Mouse (Mus musculus): ENCODE results near the gene Thoc5.

Thoc5 gene

DNA sequence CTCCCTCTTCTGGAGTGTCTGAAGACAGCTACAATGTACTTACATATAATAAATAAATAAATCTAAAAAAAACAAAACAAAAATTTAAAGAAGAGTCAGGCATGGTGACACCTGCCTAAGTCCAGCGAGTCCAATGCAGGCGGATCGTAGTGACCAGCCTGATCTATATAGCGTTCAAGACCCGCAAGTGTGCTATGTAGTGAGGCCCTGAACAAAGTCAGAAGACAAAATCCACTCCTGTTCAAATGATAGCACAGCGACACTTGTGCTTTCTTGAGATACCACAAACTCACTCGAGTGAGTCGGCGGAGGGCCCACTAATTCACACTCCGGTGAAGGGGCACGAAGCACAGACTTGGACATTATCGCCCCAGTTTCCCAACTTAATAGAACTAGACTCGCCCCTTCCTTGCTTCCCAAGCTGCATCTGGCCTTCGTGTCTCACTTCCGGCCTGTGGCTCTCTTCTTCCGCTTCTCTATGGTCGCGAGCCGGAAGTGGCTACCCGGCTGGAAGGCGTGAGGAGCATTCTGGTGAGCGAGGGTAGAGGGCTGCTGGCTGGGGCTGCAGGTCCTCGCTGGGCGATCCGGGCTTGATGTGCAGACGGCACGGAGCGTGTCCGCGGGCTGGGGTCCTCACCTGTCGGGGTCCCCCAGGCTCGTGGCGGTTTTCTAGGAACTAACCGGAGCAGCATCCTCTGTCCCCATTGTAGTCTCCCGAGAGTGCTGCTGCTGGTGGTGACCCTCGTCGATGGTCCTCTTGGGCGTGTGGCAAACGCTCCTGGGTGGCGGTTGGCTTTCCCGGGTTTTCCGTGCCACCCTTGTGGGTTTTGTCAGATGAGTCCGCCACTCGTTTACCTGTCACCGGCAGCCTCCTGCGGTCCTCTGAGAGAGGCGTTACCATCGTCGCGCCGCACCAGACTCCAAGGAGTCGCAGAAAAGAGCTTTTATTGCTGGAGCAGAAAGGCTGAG is at the start of gene Thoc5:
Gene Thoc5, plus strand, starts transcription at position 473 of the 969 bp plus-strand sequence.
- DNase-seq (ENCODE audit: low read depth, low spot score): peak; percentile 72

DNA sequence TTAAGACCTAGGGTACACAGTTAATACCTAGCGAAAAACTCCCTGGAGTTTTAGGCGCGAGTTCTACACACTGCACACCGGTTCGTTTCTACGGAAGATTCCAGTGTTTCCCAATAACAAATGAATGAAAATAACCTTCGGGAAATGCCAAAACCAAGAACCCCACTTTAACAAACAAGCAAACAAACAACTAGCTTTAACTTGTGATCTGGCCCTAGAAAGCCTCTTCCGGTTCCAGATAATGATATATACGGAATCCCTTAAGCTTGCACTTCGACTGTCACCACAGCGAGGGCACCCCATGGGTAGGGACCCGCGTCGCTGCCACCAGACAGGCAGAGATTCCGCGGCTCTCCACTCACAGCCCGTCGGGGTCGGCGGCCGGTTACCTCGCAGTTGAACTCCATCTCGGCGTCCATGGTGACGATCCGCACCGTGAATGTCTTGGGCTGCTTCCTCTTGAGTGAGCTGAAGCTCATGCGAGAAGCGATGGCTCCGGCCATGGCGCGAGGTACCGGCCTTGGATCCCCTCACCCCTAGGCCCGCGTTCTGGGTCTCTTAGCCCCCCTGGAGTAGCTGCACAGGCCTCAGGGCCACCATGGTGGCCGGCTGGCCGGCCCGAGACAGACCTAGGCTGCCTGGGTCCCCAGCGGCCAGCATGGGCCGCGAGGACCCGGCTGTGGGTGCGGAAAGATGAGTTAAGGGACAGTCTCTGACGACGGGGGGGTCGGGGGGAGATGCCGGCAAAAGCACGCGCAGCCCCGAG is 46.5 kb upstream of the Thoc5 start:
- no peak for DNase-seq (ENCODE audit: low read depth, low spot score)

- peak; percentile 98 for DNase-seq (ENCODE audit: low read depth, low spot score)
Measured at GRCm38 (mm10) chr11:4849258-4849943, 45.7 kb upstream of the Thoc5 start, which contains the start of gene Nf2. TSS of gene Nf2 (minus strand) at chr11:4849536.

GRCm38 (mm10) chr11:4850404-4850803 is 44.7 kb upstream of the Thoc5 start:
- no peak for DNase-seq (ENCODE audit: low read depth, low spot score)

- no peak for DNase-seq (ENCODE audit: low read depth, low spot score)
Measured at GRCm38 (mm10) chr11:4853021-4853420, 42.1 kb upstream of the Thoc5 start.

GRCm38 (mm10) chr11:4854181-4854580 is 40.9 kb upstream of the Thoc5 start:
- DNase-seq (ENCODE audit: low read depth, low spot score): no peak

DNA sequence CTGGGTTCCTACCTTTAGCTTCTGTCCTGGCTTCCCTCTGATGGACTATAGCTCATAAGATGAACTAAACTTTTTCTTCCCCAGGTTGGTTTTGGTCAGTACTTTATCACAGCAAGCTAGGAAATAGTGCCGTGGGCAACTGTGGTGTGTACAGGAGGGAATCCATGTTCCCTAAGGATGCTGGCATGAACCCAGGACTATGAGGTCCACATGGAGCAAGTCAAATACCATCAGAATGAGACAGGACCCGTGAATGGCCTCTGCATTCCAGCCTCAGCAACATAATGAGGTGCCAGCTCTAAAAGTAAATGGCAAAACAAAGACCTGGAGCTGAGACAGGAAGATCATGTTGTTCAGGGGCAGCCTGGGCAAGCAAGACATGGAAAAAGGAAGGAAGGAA is 36.7 kb upstream of the Thoc5 start:
- DNase-seq (ENCODE audit: low read depth, low spot score): no peak

DNA sequence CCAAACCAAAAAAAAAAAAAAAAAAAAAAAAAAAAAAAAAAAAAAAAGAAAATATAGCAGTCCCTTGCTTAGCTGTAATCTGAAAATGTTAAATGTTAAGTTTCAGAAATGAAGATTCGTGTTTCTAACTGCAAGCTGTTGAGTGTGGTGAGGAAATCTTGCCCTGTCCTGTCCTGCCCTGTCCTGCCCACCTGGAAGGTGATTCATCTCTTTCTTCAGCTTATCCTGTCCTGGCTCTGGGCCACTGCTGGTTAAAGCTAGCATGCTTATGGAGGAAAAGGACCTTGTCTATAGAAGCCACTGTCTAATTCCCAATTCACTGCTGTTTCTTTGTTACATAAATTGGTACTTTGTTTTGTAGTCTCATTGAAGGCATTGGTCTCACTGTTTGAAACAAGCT is 34.1 kb upstream of the Thoc5 start:
- DNase-seq (ENCODE audit: low read depth, low spot score): no peak

- no peak for DNase-seq (ENCODE audit: low read depth, low spot score)
Measured at GRCm38 (mm10) chr11:4861816-4862604, 33.1 kb upstream of the Thoc5 start.

- DNase-seq (ENCODE audit: low read depth, low spot score): no peak
Measured at GRCm38 (mm10) chr11:4862730-4863129, 32.4 kb upstream of the Thoc5 start.

DNA sequence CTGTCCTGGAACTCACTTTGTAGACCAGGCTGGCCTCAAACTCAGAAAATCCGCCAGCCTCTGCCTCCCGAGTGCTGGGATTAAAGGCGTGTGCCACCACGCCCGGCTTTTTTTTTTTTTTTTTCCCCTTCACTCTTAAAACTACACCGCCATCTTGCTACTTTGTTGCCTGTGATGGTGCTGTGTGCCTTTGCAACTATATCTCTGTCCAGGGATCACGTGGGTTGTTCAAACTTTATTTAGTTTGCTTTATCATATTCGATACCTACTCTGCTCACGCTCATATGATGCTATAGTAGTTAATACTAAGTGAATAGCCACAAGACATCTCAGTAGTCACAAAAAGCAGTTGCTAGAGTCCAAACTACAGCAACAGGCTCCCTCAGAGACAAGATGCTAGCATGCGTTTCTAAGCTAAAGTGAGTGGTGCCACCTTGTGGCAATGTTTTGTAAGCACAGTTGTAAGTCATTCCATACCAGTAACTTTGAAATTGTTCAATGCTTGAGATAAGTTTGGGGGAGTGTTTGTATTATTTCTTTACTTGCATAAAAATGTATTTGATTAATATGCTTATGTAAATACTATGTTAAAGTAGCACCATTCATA is 29.4 kb upstream of the Thoc5 start:
- DNase-seq (ENCODE audit: low read depth, low spot score): peak; percentile 59

DNA sequence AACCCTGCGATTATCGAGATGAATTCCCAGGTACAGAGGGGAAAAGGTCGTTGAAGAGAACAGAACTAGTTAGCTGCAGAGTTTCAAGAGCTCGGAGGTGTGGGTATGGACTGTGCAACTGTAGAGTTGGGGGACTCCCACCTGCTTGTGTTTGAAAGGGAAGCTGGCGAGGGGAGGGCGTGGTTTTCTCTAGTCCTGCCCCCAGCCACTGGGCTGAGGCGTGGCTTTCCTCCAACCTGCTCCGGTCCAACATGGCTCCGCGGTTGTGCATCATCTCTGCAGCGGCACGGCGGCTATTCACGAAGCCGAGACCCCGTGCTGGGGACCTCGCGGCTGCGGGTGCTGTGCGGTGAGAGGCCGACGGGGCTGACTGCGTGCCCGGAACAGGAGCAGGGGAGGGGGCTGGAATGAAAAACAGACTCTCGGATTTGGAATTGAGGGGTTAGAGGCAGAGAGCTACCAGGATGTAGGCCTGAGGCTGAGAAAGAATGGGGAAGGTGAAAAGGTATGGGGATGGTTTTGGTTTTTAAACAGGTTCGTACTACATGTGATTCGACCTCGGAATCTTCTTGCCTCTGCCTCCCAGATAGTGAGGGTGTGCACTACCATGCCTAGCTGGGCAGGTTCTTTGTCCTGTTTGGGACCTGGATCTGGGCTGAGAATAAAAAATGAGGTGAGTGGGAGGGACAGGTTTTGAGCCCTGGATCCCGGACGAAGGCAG is 21.2 kb upstream of the Thoc5 start, which contains the start of gene Nipsnap1:
Gene Nipsnap1, plus strand, starts transcription at position 197 of the 721 bp plus-strand sequence.
- DNase-seq (ENCODE audit: low read depth, low spot score): no peak

- no peak for DNase-seq (ENCODE audit: low read depth, low spot score)
Measured at GRCm38 (mm10) chr11:4874551-4874950, 20.6 kb upstream of the Thoc5 start.

DNA sequence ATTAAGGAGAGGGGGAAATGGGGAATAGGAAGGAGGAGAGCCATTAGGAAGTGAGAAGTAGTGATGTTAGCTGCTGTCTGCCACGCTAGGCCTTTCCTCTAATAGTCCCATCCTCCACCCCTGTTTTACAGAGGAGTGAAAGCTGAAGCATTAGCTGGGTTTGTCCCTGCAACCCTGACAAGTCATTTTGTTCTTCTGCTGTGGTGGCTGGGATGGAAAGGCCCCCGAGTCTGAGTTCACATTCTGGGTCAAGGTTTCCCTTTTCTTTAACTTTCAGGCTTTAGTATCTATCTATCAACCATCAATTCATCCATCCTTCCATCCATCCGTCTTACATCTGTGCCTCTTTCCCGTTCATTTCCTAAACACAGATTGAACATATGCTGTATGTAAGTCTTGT is 14.0 kb upstream of the Thoc5 start:
- no peak for DNase-seq (ENCODE audit: low read depth, low spot score)

DNA sequence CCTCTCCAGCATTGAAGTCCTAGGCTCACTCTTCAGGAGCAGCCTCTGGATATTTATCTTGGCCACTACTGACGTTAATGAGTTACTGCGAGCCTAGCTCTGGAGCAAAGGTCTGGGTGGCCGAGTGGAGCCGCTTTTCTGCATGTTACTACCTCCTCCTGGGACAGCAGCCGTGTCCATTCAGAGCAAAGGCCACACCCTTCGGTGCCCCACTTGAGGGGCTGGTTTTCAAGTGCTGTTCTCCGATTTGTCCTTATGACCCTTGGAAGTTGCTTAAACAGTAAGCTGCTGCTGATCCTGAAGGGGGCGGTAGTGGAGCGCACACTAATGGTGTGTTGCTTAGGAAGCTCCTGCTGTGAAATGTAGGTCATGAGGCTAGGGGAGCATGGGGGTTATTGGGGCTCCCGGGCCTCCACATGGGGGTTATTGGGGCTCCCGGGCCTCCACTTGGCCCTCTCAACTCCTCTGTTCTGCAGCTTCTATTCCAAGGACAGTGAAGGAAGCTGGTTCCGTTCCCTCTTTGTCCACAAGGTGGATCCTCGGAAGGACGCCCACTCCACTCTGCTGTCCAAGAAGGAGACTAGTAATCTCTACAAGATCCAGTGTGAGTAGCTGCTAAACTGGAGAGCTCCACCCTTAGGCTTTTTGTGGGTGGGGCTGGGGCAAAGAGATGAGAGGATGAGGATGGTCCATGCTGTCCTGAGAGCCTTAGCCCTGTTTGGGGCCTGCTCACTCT is 12.1 kb upstream of the Thoc5 start:
- no peak for DNase-seq (ENCODE audit: low read depth, low spot score)

DNA sequence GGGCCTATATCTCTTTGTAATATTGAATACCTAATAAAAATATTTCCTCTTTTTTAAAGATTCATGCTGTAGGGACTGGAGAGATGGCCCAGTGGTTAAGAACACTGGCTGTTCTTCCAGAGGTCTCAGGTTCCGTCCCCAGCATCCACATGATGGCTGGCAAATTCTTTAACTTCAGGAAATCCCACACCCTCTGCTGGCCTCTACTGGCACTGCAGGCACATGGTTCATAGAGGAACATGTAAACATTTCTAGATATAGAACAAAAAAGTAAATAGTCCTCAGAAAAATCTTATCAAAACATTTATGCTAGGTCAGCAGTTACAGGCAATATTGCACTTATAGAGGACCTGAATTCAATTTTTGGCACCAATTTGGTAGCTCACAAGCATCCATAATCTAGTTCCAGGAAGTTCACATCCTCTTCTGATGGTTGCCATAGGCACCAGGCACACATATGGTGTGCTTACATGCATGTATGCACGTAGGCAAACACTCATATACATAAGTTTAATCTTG is 9.7 kb upstream of the Thoc5 start:
- no peak for DNase-seq (ENCODE audit: low read depth, low spot score)

GRCm38 (mm10) chr11:4886987-4887386 is 8.1 kb upstream of the Thoc5 start:
- no peak for DNase-seq (ENCODE audit: low read depth, low spot score)

DNA sequence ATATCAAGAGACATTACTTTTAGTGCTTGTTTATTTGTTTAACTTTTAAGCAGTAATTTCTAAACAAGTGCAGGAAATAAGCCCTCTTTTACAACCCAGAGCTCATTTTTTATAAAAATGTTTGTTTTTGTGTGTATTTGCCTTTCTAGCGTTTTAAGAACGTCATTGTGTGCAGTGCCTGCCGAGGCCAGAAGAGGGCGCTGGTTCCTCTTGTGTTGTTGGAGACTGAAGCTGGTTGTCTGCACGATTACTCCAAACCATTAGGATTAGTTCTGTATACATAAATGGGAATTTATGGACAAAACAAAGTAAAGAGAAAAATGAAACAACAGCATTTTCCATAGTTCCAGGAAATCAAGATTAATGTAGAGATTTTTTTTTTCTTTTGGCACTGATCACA is 5.3 kb downstream of the Thoc5 start:
- no peak for DNase-seq (ENCODE audit: low read depth, low spot score)

GRCm38 (mm10) chr11:4901956-4902355 is 6.8 kb downstream of the Thoc5 start:
- DNase-seq (ENCODE audit: low read depth, low spot score): no peak

Measured in skeletal muscle tissue, adult 2 months (tissue).